Mouse (Mus musculus) heart, adult 2 months (tissue): ENCODE results near the gene Stard3.

ENCODE experiments used
- CTCF ChIP-seq: fragments of 200-600 bp; IDR thresholded peaks from 2 replicates; pipeline ENCODE4 v1.8.1; 2022; ENCODE audit warnings: antibody characterized with exemption, mild to moderate bottlenecking, moderate library complexity
- EP300 ChIP-seq: fragments of 200-500 bp; IDR thresholded peaks from 2 replicates; pipeline ENCODE4 v1.6.1; 2011; ENCODE audit warnings: low read depth, low read length, control low read depth; ENCODE audit not compliant: insufficient read depth

- TF ChIP-seq EP300, result no peak
- TF ChIP-seq CTCF, result no peak
Observed at GRCm38 (mm10) chr11:98332841-98333240, 25.3 kb upstream of the Stard3 start.
